Mouse (Mus musculus): ENCODE data around the gene Sirt6.

Gene Sirt6

GRCm38 (mm10) chr10:81626994-81627835 lies at the start of gene Sirt6:
Sirt6 (minus strand) TSS chr10:81627797.
- DNase-seq (ENCODE audit: low spot score in 2 of 2), result peak; percentile 89 to 91

DNA sequence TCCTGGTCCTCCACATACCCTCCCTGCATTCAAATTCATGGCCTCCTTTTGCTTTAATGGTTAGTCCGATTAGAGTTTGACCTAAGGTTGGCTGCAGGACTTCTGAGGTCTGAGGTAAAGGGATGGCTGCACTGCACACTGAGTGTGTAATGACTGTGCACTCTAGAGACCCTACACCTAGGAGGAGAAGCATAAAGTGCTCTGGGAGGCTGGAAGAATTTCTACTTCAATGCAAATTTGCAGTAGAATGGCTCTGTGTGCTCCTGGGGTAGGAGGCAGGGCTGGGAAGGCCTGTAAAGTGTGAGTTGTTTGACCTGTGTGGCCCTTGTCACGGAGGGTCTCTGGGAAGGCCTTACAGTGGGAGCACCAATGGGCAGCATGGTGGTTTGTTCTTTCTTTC lies 28.6 kb upstream of the Sirt6 start:
- DNase-seq (ENCODE audit: low spot score in 2 of 2), result no peak

DNA sequence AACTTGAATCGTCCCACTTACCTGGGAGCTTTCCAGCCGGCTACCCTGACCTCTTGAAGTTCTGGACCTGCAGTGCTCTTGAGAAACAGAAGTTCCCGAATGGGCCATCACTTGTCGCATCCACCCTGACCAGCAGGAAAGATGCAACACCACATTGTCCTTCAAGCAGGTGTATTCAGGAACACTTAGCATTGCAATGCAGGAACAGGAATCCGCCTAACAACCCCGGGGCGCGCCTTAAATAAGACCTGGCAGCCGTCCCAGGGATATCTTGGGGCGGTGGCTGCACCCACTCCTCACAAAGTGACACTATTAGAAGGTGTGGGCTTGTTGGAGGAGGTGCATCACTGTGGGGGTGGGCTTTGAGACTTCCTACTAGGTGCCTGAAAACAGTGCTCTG lies 27.6 kb upstream of the Sirt6 start:
- DNase-seq (ENCODE audit: low spot score in 2 of 2), result no peak

DNA sequence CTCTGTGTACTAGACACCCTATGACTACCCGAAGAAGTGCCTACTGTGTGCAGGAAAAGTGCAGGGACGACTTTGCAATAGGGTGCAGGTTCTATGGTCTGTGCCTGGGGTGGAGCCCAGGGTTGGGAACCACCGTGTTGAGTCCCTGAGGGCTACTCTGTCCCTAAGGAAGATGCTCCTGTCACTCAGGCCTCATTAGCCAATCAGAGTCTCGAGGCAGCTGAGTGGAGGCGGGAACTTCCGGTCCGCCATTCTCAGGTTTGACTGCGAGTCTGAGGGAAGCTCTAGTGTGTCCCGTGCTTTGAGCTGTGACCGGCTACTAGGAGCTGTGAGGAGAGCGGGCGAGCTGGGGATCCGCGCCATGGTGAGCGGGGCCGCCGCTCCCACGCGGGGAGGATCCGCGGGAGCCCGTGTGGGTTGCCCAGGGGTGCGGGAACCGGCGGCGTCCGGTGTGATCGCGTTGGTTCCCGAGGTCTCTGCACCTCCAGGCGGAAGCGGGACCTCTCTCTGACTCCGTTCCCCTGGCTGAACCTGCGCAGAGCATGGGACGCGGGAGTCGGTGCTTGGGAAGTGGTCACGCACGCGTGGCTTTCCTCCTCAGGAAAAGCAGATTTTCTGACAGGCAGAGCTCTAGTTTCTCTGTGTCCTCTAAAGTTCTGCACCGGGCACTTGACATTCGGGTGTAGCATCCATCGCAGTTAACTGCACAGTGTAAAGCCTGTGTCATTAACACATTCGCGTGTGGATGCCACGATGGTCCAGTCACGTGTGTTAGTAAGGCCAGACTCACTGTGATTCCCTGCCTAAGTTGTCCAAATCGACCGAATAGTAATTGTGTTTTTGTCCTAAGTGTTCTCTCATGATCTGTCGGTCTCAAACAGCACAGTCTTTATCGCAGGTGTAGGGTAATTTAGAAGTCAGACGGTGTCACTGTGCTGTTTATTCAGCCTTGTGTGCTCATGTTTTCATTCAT lies 21.5 kb upstream of the Sirt6 start, which contains the start of gene Gm10778:
Gene Gm10778 (plus strand): TSS at position 257 of the 973 bp plus-strand sequence.
- peak; percentile 74 to 85 for DNase-seq (ENCODE audit: low spot score in 2 of 2)

DNA sequence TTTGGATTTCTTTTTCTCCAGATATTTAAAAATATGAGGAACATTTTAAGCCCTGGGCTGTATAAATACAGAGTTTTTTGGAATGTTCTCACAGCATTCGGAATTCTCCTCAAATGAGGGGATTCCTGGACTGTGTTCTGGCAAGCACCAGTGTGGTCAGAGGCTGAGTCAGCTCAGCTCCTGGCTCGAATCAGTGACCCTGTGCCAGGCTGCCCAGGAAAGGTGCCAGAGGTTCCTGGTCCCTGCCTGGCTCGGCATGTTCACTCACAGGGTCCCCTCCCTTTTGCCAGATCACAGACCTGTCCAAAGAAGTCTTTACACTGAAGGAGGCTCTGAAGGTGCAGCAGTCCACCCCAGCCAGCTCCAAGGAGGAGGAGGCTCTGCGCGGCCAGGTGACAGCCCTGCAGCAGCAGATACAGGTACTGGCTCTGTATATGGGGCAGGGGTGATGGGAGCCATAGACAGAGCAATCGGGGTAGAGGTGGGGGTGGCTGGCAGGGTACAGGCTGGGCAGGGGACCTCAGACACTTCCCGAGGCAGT lies 18.5 kb upstream of the Sirt6 start:
- peak; percentile 9 for DNase-seq (ENCODE audit: low spot score in 2 of 2)

DNA sequence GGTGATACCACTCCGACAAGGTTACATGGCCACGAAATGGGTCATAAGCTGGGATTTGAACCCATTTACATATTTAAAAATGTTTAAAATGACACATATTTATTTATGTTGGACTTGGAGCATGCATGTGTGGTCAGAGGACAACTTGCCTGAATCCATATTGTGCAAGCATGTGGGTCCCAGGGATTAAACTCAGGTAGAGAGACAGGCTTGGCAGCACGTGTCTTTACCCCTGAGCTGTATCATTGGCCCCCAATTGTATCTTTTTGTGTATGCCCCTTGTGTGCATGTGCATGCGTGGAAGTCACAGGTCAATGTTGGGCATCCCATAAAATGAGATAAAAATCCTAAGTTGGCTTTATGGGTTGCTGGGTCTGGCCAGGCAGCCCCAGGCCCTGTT lies 17.8 kb upstream of the Sirt6 start:
- DNase-seq (ENCODE audit: low spot score in 2 of 2), result peak in 1 of 2 experiments; percentile 5

DNA sequence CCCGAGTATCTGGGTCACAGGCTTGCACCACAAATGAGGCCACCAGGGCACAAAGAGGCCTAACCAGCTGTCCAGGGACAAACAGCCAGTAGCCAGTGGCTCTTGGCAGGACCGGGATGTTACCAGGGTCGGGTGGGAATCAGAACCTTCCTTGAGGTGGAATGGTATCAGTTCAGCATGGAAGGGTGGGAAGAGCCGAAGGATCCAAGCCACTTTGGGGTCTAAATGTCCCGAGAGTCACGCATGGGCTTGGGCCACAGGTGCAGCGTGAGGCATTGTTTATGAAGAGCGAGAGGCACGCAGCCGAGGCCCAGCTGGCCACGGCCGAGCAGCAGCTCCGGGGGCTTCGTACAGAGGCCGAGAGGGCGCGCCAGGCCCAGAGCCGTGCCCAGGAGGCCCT lies 17.1 kb upstream of the Sirt6 start:
- peak; percentile 14 to 26 for DNase-seq (ENCODE audit: low spot score in 2 of 2)

DNA sequence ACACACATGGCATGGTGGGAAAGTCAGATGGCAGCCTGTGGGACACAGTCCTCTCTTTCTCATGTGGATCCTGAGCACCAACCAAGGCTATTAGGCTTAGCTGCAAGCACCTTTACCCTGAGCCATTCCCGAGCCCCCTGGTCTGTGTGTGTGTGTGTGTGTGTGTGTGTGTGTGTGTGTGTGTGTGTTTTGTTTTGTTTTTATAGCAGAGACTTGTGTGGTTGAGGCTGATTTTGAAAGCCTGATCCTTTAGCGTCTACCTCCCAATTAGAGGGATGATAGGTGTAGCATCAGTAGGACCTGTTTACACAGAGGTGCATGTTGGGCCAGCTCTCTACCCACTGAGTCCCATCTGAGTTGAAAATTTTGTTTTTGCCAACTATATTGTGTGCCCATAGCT lies 16.6 kb upstream of the Sirt6 start:
- DNase-seq (ENCODE audit: low spot score in 2 of 2), result no peak

GRCm38 (mm10) chr10:81643449-81644055 lies 16.0 kb upstream of the Sirt6 start:
- peak; percentile 92 to 96 for DNase-seq (ENCODE audit: low spot score in 2 of 2)

DNA sequence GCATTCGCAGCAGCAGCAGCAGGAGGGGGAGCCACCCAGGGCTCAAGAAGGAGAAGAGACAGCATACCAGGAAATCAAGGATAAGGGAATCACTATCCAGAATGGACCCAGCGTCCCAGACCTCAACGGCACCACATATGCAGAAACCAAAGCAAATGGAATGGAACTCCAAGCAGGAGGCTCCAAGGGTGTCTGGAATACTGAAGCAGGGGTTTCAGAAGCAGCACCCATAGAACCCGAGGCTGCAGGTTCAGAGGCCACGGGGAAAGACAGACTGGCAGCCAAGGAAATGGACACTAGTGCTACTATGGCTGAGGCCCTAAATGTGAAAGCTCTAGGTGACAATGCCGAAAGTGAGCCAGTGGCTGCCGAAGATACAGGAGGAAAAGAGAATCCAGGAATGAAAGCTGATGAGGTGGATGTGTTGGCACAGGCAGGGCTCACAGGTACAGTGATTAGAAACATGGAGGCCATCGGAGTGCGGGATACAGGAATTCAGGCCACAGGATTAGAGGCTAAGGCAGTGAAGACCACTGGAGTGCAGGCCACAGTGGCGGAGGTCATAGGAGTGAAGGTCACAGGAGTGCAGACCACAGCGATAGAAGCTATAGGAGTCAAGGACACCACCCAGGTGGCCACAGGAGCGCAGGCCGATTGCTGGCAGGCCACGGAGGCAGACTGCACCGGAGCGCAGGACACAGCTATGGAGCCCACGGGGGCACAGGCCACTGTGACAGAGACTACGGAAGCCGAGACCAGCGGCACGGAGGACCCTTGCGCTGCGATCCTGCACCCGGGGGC lies 15.3 kb upstream of the Sirt6 start:
- no peak for DNase-seq (ENCODE audit: low spot score in 2 of 2)

- peak; percentile 21 to 26 for DNase-seq (ENCODE audit: low spot score in 2 of 2)
Observed at GRCm38 (mm10) chr10:81641978-81642647, 14.5 kb upstream of the Sirt6 start.

DNA sequence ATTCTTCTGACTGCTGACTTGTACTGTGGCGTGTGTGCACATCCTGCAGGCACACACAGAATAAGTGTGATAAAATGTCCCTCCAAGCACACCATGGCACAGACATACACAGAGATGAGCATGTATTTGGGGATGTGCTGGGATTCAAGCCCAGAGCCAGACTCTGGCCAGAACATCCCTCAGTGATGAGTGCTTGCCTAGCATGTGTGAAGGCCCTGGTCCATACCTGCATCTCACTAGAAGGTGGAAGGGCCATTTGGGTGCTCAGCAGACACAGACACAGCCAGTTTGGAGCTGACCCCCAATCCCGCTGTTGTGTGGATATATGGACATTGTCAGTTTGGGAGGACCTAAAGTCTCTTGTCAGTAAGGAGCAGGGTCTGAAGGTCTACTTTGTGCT lies 14.0 kb upstream of the Sirt6 start:
- DNase-seq (ENCODE audit: low spot score in 2 of 2), result peak; percentile 4 to 8

- peak; percentile 8 to 10 for DNase-seq (ENCODE audit: low spot score in 2 of 2)
Observed at GRCm38 (mm10) chr10:81640825-81641224, 13.2 kb upstream of the Sirt6 start.

DNA sequence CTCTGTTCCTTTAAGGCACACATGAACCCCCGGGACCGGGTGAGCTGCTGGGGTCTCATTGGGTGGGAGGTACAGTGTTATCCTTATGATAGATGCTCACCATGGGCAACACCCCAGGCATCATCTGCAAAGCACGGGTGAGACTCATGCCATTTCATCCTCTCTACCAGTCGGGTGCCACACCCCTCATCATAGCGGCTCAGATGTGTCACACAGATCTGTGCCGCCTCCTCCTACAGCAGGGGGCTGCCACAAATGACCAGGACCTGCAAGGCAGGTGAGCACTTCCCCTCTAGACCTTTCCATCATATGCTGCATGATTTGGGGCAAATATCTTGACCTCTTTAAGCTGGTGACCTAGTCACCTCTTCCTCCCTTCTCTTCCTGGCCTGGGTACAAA lies 10.5 kb upstream of the Sirt6 start:
- peak in 1 of 2 experiments; percentile 17 for DNase-seq (ENCODE audit: low spot score in 2 of 2)

DNA sequence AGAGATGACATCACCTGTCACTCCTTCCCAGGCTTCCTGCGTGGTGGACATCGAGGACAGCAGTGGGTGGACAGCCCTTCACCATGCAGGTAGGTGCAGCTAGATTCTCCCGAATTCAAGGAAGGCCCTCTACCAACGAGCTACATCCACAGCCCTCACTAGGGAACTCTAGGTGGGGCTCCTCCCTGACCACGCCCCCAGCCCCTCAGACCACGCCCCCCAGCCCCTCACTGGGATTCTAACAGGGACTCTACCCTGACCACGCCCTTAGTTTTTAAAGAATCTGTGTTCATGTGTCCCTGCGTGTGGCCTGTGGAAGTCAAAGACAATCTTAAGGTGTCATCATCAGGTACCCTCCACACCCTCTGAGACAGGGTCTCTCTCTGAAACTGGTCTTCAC lies 8.7 kb upstream of the Sirt6 start:
- no peak for DNase-seq (ENCODE audit: low spot score in 2 of 2)

- peak; percentile 83 to 84 for DNase-seq (ENCODE audit: low spot score in 2 of 2)
Observed at GRCm38 (mm10) chr10:81633253-81634099, 5.9 kb upstream of the Sirt6 start.

DNA sequence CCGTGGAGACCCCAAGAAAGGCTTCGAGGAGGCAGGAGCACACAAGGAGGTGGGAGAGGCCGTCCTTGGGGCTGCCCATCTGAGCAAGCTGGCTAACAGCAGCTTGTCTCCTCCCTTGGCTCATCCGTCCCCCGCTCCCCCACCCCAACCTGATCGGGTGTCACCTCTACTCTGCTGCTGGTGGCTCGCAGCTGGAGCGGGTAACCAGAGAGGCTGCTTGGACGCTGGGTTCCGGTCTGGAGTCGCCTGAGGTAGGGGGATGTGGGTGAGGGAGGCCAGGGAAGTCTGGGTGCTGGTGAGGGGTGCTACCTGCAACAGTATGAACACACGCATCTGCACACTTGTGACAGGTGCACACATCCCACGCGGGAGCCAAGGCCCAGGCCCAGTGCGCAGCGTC lies 793 bp upstream of the Sirt6 start, which contains the start of gene Ankrd24:
Gene Ankrd24 (plus strand): TSS at position 151 of the 400 bp plus-strand sequence.
- no peak for DNase-seq (ENCODE audit: low spot score in 2 of 2)

GRCm38 (mm10) chr10:81627836-81628220 lies 231 bp upstream of the Sirt6 start:
- DNase-seq (ENCODE audit: low spot score in 2 of 2), result no peak

Data from frontal cortex, postnatal 10 days (tissue).